Mouse (Mus musculus) cerebellum, postnatal 25 days (tissue): ENCODE data around the gene Gm2310.
"Not testable (repeated sequence)": the region's sequence is repeated elsewhere in the genome, so short reads cannot be mapped to it uniquely, and the experiment has no call there.

Experiments
- DNase-seq, 2 experiments: peaks; one replicate each; pipeline ENCODE4 v3.0.0; 2021; ENCODE audit warnings: mixed read lengths in 2 of 2

The Gm2310 gene

DNA sequence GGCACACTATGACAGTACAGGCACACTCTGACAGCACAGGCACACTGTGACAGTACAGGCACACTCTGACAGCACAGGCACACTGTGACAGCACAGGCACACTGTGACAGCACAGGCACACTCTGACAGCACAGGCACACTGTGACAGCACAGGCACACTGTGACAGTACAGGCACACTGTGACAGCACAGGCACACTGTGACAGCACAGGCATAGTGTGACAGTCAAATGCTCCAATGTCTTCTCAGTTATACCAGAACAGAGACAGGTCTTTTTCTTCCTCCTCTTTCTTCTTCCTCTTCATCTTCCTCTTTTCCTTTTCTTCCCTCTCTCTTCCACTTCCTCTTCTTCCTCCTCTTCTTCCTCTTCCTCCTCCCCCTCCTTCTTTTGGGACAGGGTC, at the start of gene Gm2310:
Gene Gm2310, minus strand, starts transcription at position 101 of the 400 bp plus-strand sequence.
- not testable (repeated sequence) for DNase-seq

DNA sequence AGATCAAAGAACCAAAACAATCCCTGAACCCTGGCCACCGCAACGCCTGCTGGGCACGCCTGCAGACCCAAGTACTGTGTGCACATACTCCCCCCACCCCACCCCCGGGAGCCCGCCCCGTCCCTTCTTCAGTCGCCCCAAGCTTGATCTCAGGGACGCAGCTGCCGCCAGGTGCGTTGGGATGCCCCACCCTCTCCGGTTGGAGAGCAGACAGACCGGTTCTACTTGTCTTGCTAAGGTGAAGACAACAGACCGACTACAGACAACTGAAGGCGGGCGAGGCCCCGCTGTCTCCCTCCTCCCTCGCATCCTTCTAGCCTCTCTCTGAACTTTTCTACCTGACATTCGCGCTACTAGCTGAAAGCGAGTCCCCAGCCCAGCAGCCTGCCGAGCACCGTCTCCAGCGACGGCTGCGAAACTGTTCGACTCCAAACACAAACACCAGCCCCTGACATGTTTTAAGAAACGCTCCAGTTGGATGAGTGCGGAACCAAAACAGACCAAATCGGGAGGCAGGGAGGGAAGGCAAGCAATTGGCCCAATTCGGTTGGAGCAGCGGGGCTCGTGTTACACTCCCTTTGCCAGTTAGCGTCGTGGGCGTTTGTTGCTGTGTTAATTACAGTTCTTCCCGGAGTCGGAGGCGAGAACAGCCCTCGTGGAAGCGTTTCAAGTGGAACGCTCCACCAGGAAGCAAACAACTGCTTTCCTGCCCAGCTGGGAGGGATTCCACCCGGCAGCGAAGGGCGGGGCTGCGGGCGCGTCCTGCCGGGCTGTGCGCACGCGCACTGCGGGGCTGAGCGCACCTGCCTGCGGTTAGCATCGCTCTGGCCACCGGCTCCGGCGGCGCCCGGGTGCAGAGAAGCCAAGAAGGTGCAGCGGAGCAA, 49.1 kb upstream of the Gm2310 start:
- peak; percentile 89 to 93 for DNase-seq

DNA sequence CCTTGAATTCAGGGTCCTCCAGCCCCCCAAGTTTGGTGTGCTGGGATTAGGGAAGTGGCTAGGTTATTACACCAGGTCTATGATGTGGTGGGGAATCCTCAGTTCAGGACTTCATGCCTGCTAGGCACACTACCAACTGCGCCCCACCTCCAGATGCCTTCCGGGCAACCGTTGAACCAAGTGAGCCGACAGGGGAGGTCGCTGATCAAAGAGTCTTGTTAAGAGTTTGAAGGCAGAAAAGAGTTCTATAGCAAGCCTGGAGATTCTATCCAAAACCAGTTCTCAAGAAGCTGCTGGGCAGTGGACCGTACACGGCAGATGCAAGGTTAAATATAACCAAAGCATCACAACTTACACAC, 48.5 kb upstream of the Gm2310 start:
- DNase-seq, result no peak

DNA sequence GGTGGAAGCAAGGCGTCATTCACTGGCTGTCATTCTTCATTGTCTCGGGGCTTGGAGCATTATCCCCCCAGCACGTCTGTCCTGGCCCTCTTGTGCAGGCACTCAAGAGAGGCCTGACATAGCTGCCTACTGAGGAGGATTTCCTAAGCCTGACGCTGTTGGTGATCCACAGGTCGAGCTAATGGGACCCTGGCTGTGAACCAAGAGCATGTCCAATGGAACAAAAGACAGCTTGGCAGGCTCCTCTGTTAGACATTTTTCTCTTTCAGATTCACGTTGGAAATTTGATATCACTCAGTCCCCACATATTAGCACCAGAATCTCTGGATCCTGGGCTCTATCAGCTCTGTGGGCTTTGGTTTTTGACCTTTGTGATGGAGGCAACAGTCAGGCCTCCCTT, 45.7 kb upstream of the Gm2310 start:
- DNase-seq, result no peak

DNA sequence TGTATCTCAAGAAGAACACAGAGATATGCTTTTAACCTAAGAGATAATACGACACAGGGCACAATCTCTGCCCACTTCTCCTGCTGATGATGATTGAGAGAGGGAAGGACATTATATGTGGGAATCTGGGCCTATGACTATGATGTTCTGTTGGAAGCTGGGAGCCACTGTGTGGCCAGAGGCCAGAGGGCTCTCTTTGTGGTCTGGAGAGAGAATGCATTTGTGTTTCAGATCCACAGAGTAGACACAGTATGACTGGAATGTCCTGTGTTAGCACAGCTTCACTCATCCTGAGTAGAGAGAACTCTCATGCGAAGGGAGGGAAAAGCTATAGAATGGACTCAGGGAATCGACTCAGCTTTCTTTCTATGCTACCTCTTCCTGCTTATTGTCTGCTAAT, 44.6 kb upstream of the Gm2310 start:
- DNase-seq, result no peak

DNA sequence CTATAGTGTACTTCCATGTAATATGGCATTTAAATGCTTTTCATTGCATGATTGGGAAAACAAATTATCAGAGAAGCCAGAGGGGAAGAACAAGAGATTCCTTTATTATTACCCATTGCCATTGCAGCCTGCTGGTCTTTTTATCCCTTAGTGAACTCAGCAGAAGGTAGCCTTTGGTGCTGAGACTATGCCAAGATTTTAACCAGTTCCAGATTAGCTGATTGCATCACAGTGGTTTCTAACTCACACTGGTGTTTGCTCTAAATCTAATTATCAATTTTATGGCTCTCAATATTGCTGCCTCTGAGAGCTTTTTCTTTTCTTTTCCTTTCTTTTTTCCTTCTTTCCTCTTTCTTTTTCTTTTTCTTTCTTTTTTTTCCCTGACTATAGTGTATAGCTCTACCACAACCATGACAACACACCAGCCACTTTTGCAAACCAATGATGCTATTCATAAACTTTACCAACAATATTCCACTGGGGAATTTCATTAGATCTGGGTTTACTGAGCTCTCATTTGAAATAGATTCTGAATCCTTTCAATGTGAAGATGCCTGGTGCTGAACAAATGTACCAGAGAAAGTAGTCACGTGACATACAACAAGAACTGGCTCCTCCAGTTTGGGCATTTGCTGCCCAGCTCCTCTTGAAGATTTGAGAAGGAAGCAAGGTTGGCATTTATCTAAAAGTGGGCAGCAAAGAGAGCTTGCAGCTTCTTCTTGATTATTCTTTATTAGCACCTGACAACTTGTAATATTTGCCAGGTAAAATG, 43.9 kb upstream of the Gm2310 start:
- no peak for DNase-seq

DNA sequence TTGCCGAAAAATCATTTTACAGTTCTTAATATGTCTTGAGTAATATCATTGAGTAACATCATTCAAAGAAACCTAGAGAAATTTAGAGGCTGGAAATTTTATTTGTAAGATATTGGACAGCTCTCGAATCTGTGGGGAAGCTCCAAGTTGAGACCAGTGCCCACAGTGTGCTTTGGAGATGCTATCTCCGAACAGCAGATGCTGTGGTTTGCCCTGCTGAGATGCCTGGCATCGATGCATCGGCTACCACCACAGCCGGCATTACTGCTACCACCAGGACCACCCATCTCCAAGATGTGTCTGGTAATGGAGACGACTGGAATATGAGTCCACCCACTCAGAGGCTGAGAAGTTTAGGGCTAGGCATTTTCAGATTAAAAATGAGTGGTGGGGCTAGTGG, 43.0 kb upstream of the Gm2310 start:
- DNase-seq, result no peak

DNA sequence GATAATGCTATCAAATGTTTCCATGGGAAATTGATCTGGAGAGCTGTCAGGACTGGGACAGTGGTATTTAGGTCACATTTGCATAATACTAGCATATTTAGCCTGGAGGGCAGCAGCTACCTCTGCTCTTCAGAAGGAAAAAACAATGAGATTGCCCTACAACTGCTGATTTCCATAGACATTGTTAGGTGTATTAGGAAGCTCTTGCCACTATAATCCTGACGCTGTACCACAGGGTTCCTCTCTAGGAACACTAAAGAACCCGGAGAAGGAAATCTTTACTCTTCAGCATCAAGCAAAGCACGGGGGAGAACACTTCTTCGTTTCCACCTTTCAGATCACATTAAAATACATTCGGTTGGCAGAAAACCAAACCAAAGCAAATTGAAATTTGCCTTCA, 11.4 kb upstream of the Gm2310 start:
- no peak for DNase-seq

DNA sequence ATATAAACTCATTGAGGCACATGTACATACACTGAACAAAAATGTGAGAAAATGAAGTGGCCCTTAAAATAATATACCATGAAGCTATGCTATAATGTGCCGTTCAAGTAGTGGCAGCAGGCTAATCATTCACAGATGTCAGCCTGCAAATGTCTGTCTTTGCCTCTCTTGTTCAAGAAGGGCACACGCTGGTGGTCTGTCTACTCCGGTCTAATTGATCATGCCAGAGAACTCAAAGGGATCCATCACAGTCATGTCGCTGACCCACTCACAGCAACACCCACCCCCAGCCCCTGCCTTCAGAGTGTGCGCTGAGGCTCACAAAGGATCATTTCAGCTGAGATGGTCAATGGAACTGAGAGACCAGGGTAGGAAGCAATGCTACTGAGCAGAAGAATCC, 6.8 kb downstream of the Gm2310 start:
- no peak for DNase-seq

DNA sequence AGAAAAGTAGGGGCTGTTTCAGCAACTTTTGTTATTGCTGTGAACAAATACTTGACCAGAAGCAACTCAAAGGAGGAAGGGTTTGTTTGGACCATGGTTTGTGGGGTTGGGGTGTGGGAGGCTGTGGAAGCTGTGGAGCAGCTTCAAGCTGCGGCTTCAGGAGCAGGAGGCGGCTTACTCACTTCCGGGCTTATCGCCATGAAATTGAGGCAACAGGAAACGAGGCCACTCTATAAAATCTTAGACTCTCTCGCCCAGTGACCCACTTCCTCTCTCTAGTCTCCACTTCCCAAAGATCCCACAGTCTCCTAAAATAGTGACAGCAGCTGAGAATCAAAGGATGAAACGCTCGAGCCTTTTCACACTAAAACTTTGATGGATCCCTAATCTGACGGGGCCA, 7.9 kb downstream of the Gm2310 start:
- peak in 1 of 2 experiments; percentile 5 for DNase-seq

DNA sequence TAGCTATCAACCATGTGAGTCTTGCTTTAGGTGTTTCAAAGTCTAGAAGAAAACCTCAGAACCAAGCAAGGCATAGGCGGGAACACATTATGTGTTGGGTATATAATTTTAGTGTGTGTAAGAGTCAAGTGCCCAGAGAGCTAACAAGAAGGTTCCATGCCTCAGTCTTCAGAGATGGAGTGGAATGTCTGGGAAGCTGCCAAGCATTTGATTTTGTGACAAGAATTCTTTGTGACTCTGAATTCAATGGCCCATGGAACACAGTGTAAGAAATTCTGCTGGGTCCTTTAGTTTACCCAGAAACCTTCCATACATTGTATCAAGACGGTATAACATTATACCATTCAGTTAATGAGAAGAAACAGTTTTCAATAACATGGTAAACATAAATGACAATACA, 17.3 kb downstream of the Gm2310 start:
- no peak for DNase-seq

DNA sequence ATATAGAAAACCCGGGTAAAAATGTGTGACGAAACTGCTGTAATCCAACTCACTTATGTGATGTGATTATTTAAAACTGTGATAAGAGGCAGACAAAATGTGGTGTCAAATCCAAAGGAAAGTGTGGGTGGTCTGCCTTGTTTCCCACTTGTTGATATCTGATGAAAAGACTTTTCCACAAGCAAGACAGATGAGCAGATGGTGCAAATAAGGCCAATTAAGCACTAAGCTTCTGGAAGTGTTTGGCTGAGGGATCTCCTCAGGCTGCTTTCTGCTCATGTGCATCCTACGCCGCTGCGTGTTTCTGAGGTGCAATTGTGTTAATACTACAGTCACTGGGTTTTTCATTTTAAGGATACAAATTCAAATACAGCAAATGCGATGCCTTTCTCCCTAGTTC, 34.5 kb downstream of the Gm2310 start:
- peak in 1 of 2 experiments; percentile 13 for DNase-seq

DNA sequence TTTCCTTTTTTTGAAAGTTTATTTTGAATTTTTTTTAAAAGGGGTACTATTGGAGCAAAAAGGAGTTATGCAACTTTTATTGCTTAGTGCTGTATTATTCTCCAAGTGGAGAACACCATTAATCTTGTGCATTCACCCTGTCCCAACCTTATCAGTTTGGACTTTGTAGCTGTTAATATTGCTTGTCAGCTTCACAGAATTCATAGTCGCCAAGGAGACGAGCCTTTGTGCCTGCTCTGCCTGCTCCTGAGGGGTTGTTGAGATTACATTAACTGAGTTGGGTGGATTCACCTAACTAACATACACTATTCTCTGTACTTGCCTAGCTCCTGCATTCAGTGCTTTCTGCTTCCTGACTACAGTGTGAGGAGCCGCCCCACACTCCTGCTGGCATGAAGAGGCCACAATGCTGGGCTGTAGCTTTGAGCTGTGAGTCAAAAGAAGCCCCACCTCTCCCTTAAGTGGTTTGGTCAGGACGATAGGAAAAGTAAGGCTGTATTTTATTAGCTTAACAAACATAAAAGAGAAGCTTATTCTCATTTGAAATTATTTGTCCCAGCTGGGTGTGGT, 50.7 kb downstream of the Gm2310 start:
- no peak for DNase-seq
